Mouse (Mus musculus) intestine, embryonic 14.5 days (tissue): ENCODE measurements at regions not wholly inside any gene's neighbourhood (a gene's known extent, or its start where the extent isn't known, plus 50 kb on each side); places are given as distances from the start of the nearest gene placed in this dataset.

ENCODE experiments used
- ATAC-seq: fragments of 200-750 bp; cut with Nextera tagmentation; replicated peaks from 2 replicates; pipeline ENCODE4 v1.8.0; 2017; ENCODE audit warnings: low read depth, moderate number of reproducible peaks, moderate TSS enrichment, moderate library complexity; ENCODE audit not compliant: low FRiP score, low TSS enrichment
- DNase-seq: peaks from one replicate; pipeline ENCODE4 v3.0.0-alpha.2; 2018; ENCODE audit warnings: low spot score
- H3K27ac ChIP-seq: fragments of 300-500 bp; sonication (generic); 2 replicates; pipeline ENCODE4 v1.5.1; 2014; ENCODE audit warnings: low read depth, mild to moderate bottlenecking, control low read depth
- H3K27me3 ChIP-seq: fragments of 300-500 bp; sonication (generic); replicated peaks from 2 replicates; pipeline ENCODE4 v1.6.1; 2014; ENCODE audit warnings: low read length, control low read depth; ENCODE audit not compliant: control insufficient read depth, insufficient read depth
- H3K36me3 ChIP-seq: fragments of 300-500 bp; sonication (generic); 2 replicates; pipeline ENCODE4 v1.6.1; 2014; ENCODE audit warnings: low read length, control low read depth; ENCODE audit not compliant: control insufficient read depth, insufficient read depth
- H3K4me1 ChIP-seq: fragments of 300-500 bp; sonication (generic); replicated peaks from 2 replicates; pipeline ENCODE4 v1.6.1; 2014; ENCODE audit warnings: low read length, control low read depth, mixed read lengths; ENCODE audit not compliant: control insufficient read depth, insufficient read depth
- H3K4me2 ChIP-seq: fragments of 300-500 bp; sonication (generic); 2 replicates; pipeline ENCODE4 v1.6.1; 2014; ENCODE audit warnings: low read length
- H3K4me3 ChIP-seq: fragments of 300-500 bp; sonication (generic); 2 replicates; pipeline ENCODE4 v1.5.1; 2014; ENCODE audit warnings: low read depth, low read length, control low read depth, mixed read lengths
- H3K9ac ChIP-seq: fragments of 300-500 bp; sonication (generic); 2 replicates; pipeline ENCODE4 v1.6.1; 2014; ENCODE audit warnings: mild to moderate bottlenecking, low read length
- H3K9me3 ChIP-seq: fragments of 300-500 bp; sonication (generic); 2 replicates; pipeline ENCODE4 v1.6.1; 2016; ENCODE audit warnings: low read length, control low read depth; ENCODE audit not compliant: control insufficient read depth
- WGBS: fragments of 180-500 bp; shearing (Covaris S2); extraction: QIAGEN DNeasy Blood & Tissue Kit; methylation state at CpG from one replicate; pipeline ENCODE4 v1.1.7; 2014; 5-methylcytosine and 5-hydroxymethylcytosine counted together

DNA sequence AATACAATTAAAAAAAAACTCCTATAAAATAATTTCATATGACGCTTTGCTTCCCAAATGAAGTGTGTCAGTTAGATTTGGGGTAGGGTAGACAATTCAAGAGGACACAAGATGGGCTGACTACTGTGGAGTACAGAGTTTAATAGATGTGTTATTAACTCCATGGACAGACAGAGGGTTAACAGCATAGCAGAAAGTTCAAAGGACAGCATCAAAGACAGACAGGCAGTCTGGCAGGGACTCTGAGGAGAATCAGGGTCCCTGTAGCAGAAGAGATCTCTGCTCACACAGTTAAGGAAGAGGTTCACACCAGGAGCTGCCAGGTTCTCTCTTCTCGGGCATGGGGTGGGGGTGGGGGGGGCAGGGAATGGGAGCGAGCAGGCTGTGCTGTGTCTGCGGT is 51.6 kb upstream of the Hs6st1 start:
- Histone ChIP-seq H3K4me3 (no peak overlapping the region), H3K36me3 (no peaks in the 10 kb centered on the region), H3K4me2 (no peak overlapping the region), H3K9me3 (0 out of 2 replicates have a peak, but pooled peaks cover 2% of the 10 kb centered on the region), H3K9ac (no peak overlapping the region), H3K27ac (no peak overlapping the region), H3K4me1 (peaks cover 13% of the 10 kb centered on the region), H3K27me3 (no peaks in the 10 kb centered on the region)
- no peak for ATAC-seq
- WGBS: 27% methylated on average over 4 of the region's 4 CpGs
- no peak for DNase-seq

DNA sequence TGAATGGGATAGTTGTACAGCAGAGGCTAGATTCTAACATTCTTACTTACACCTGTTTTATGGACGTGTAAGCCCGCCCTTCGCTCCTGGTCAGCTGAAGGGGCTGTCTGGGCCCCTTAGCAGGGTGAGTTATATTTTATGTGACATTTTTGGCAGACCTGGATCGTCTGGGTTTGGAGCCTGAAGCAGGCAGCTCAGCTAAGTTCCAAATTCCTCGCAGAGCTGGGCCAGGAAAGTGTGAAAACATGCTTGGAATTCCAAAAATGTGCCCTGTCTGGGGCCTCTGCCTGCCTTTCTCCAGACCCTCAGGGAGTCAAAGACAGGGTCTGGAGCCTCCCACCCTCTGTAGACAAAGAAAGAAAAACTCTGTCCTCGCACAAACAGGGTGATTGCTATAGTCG is 51.1 kb upstream of the Hs6st1 start:
- WGBS: 5% methylated on average over 7 of the region's 7 CpGs
- H3K4me3 ChIP-seq: no peak overlapping the region
- no peak overlapping the region; the same call in 1 of the 2 replicates for H3K27ac ChIP-seq
- no peaks in the 10 kb centered on the region for H3K36me3 ChIP-seq
- 0 out of 2 replicates have a peak, but pooled peaks cover 2% of the 10 kb centered on the region for H3K9me3 ChIP-seq
- no peaks in the 10 kb centered on the region for H3K27me3 ChIP-seq
- H3K9ac ChIP-seq: no peak overlapping the region
- H3K4me1 ChIP-seq: peaks cover 13% of the 10 kb centered on the region
- peak; percentile 61 for DNase-seq
- no peak overlapping the region for H3K4me2 ChIP-seq
- ATAC-seq: peak; percentile 86

DNA sequence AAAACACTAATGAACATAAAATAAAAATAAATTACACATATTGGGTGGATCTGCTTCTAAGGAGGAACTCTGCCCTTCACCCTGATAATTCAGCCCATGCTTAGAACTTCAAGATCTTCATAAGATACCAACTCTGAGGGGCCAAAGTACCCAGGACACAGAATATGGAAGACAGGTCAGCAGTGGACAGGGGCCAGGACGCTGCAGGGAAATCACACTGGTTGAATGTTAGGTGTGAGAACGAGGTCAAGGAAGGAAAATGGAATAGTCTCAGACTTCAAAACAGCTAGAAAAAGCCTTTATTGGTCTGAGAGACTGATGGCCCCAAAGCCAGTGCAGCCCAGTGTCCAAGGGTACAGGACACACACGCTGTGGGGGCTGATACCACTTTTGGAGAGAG is 50.5 kb upstream of the Hs6st1 start:
- ATAC-seq (no peak), DNase-seq (no peak)
- H3K4me1 ChIP-seq: peaks cover 13% of the 10 kb centered on the region
- no peaks in the 10 kb centered on the region for H3K36me3 ChIP-seq
- peaks cover 3% of the 10 kb centered on the region; the same call in 1 of the 2 replicates for H3K9me3 ChIP-seq
- no peak overlapping the region for H3K4me3 ChIP-seq
- WGBS: 45% methylated on average over 3 of the region's 3 CpGs
- H3K9ac ChIP-seq: no peak overlapping the region
- H3K4me2 ChIP-seq: no peak overlapping the region
- no peak overlapping the region; the same call in 1 of the 2 replicates for H3K27ac ChIP-seq
- H3K27me3 ChIP-seq: no peaks in the 10 kb centered on the region
